ENCODE assay signal across 15 mouse cellular contexts in the genomic region with DNA sequence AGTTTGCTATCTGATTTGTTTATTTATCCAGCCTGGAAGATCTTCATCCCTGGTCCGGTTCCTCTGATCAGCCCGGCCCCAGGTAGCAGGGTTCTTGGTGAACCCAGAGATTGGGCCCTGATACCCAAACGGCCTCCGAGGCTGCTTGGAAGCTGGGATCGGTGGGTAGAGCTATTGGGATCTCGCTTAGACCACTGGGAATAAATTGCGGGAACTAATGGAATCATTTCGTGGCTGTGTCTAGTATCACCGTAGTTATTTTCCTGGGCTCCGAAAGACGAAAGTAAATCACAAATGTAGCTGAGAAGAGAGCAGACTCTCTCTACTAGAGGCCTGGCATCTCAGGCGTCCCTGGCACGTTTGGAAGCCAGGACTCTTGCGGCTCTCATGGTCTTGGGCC. TPM values are rescaled to one million over a fixed set of nuclear protein-coding genes. Genes with fewer than 3 reads are reported as not detected.
A peak's percentile ranks its signal among the peaks of the same experiment; 100 is the strongest.
DNase-seq lines count a peak whose midpoint lies in the region; ATAC-seq lines count a peak whose summit lies in the region.
"Had no signal": no experiment of that assay in that cellular context is flagged by ENCODE, and none has a peak within 500 bp of the region (broad histone marks: within the 10 kb centered on the region; RNA-seq: fewer than 3 reads in every experiment).

No protein-coding gene starts in this region.

- WGBS in lung, embryonic 16.5 days = 12% methylated on average over 14 of the region's 14 CpGs
- WGBS in hindbrain, embryonic 16.5 days = 6% methylated on average over 14 of the region's 14 CpGs
- WGBS in stomach, embryonic 16.5 days = 13% methylated on average over 14 of the region's 14 CpGs

- no peak for ATAC-seq in lung, embryonic 16.5 days (ENCODE audit: low read depth)
- no peak for ATAC-seq in hindbrain, embryonic 16.5 days
- no peak for ATAC-seq in stomach, embryonic 16.5 days (ENCODE audit: insufficient read depth, low FRiP score)
- ATAC-seq: activated CD4-positive, CD25-positive, alpha-beta regulatory T cell, adult 4 months; forebrain, embryonic 16.5 days; inflammation-experienced regulatory T-cells, adult 6 months had no signal

- no peaks in the 10 kb centered on the region for H3K9me3 ChIP-seq in lung, embryonic 16.5 days (ENCODE audit: control insufficient read depth, low read length)
- H3K9me3 ChIP-seq in hindbrain, embryonic 16.5 days (ENCODE audit: control insufficient read depth, low read length) = no peaks in the 10 kb centered on the region
- H3K9me3 ChIP-seq in stomach, embryonic 16.5 days (replicated peaks; ENCODE audit: control insufficient read depth, low read length) = no peaks in the 10 kb centered on the region

- H3K9ac ChIP-seq in lung, embryonic 16.5 days (ENCODE audit: low read length) = peak overlapping the region; percentile 59
- no peak overlapping the region for H3K9ac ChIP-seq in hindbrain, embryonic 16.5 days (ENCODE audit: low read depth, low read length)
- peak overlapping the region; percentile 73 for H3K9ac ChIP-seq in stomach, embryonic 16.5 days (ENCODE audit: low read length)

- peaks cover 53% of the 10 kb centered on the region for H3K27me3 ChIP-seq in lung, embryonic 16.5 days (ENCODE audit: control insufficient read depth, insufficient read depth, low read depth, low read length)
- H3K27me3 ChIP-seq in hindbrain, embryonic 16.5 days (replicated peaks; ENCODE audit: control insufficient read depth, insufficient read depth, low read length) = peaks cover 42% of the 10 kb centered on the region
- H3K27me3 ChIP-seq in stomach, embryonic 16.5 days (ENCODE audit: control insufficient read depth, insufficient read depth, low read length) = peaks cover 42% of the 10 kb centered on the region

- H3K4me1 ChIP-seq in lung, embryonic 16.5 days (replicated peaks; ENCODE audit: control insufficient read depth, insufficient read depth, low read length) = peaks cover 2% of the 10 kb centered on the region; the same call in 1 of the 2 replicates
- H3K4me1 ChIP-seq in hindbrain, embryonic 16.5 days (ENCODE audit: control insufficient read depth, insufficient read depth, low read depth, low read length) = no peaks in the 10 kb centered on the region
- peaks cover 4% of the 10 kb centered on the region; the same call in 1 of the 2 replicates for H3K4me1 ChIP-seq in stomach, embryonic 16.5 days (ENCODE audit: control insufficient read depth, insufficient read depth, low read length)

- H3K4me2 ChIP-seq in lung, embryonic 16.5 days (ENCODE audit: low read depth, low read length) = peak overlapping the region; percentile 73
- H3K4me2 ChIP-seq in hindbrain, embryonic 16.5 days (ENCODE audit: low read length) = peak overlapping the region; percentile 47
- peak overlapping the region; percentile 84 for H3K4me2 ChIP-seq in stomach, embryonic 16.5 days (ENCODE audit: low read depth, low read length)

- DNase-seq in lung, postnatal 25 days (ENCODE audit: low spot score) = no peak
- DNase-seq in kidney, postnatal 4 days = peak; percentile 37 to 57
- DNase-seq in embryo, embryonic 10.5 days (ENCODE audit: low spot score) = no peak
- DNase-seq in cerebellum, adult 11 months = no peak
- DNase-seq: right cerebral cortex, postnatal 25 days had no signal

- peak overlapping the region; percentile 85 for H3K4me3 ChIP-seq in lung, embryonic 16.5 days (ENCODE audit: low read length)
- H3K4me3 ChIP-seq in hindbrain, embryonic 16.5 days (ENCODE audit: low read length) = no peak overlapping the region
- peak overlapping the region; percentile 71 for H3K4me3 ChIP-seq in stomach, embryonic 16.5 days (replicated peaks; ENCODE audit: low read length)
- H3K4me3 ChIP-seq: left cerebral cortex, adult 2 months; myocyte had no signal

- H3K27ac ChIP-seq in lung, embryonic 16.5 days (ENCODE audit: low read length) = peak overlapping the region; percentile 73
- H3K27ac ChIP-seq in hindbrain, embryonic 16.5 days (ENCODE audit: low read depth, low read length) = peak overlapping the region; percentile 73
- H3K27ac ChIP-seq in stomach, embryonic 16.5 days (ENCODE audit: low read length) = peak overlapping the region; percentile 70
- H3K27ac ChIP-seq: left cerebral cortex, adult 2 months; macrophage had no signal

- H3K36me3 ChIP-seq in lung, embryonic 16.5 days (ENCODE audit: control insufficient read depth, insufficient read depth, low read length) = no peaks in the 10 kb centered on the region
- H3K36me3 ChIP-seq in hindbrain, embryonic 16.5 days (ENCODE audit: control insufficient read depth, insufficient read depth, low read length) = no peaks in the 10 kb centered on the region
- no peaks in the 10 kb centered on the region for H3K36me3 ChIP-seq in stomach, embryonic 16.5 days (ENCODE audit: control insufficient read depth, insufficient read depth, low read length)

RNA-seq across cellular contexts. Expression of gene Hoxa5, which starts 0.8 kb away (rescaled TPM):
- 32.3 and 36.3 TPM in 2 replicates for polyA plus RNA-seq in lung, embryonic 16.5 days (2015; fragmentation: Nextera tagmentation; extraction: Ambion mirVana)
- polyA plus RNA-seq in hindbrain, embryonic 16.5 days (2015; fragmentation: Nextera tagmentation; extraction: Ambion mirVana) = 85.9 and 106 TPM in 2 replicates
- polyA plus RNA-seq in stomach, embryonic 16.5 days (2015; fragmentation: Nextera tagmentation; extraction: Ambion mirVana) = 8.8 and 11.0 TPM in 2 replicates
- polyA plus RNA-seq: activated CD4-positive, CD25-positive, alpha-beta regulatory T cell, adult 4 months; forebrain, embryonic 16.5 days; inflammation-experienced regulatory T-cells, adult 6 months had no signal

RNA-seq across cellular contexts. Expression of gene Hoxa6, which starts 3.3 kb away (rescaled TPM):
- 2.0 and 2.2 TPM in 2 replicates for polyA plus RNA-seq in lung, embryonic 16.5 days (2015; fragmentation: Nextera tagmentation; extraction: Ambion mirVana)
- polyA plus RNA-seq in hindbrain, embryonic 16.5 days (2015; fragmentation: Nextera tagmentation; extraction: Ambion mirVana) = 9.4 and 9.9 TPM in 2 replicates
- polyA plus RNA-seq in stomach, embryonic 16.5 days (2015; fragmentation: Nextera tagmentation; extraction: Ambion mirVana) = 1.3 and 1.4 TPM in 2 replicates
- polyA plus RNA-seq: activated CD4-positive, CD25-positive, alpha-beta regulatory T cell, adult 4 months; forebrain, embryonic 16.5 days; inflammation-experienced regulatory T-cells, adult 6 months; macrophage had no signal

RNA-seq across cellular contexts. Expression of gene Hoxa3, which starts 7.9 kb away (rescaled TPM):
- 6.6 and 7.6 TPM in 2 replicates for polyA plus RNA-seq in lung, embryonic 16.5 days (2015; fragmentation: Nextera tagmentation; extraction: Ambion mirVana)
- polyA plus RNA-seq in hindbrain, embryonic 16.5 days (2015; fragmentation: Nextera tagmentation; extraction: Ambion mirVana) = 12.9 and 13.9 TPM in 2 replicates
- 6.0 and 7.4 TPM in 2 replicates for polyA plus RNA-seq in stomach, embryonic 16.5 days (2015; fragmentation: Nextera tagmentation; extraction: Ambion mirVana)
- polyA plus RNA-seq: forebrain, embryonic 16.5 days; inflammation-experienced regulatory T-cells, adult 6 months had no signal

RNA-seq across cellular contexts. Expression of gene Gm28308, which starts 7.9 kb away (rescaled TPM):
- polyA plus RNA-seq in lung, embryonic 16.5 days (2015; fragmentation: Nextera tagmentation; extraction: Ambion mirVana) = not detected in 2 replicates
- polyA plus RNA-seq in hindbrain, embryonic 16.5 days (2015; fragmentation: Nextera tagmentation; extraction: Ambion mirVana) = not detected in 2 replicates
- polyA plus RNA-seq in stomach, embryonic 16.5 days (2015; fragmentation: Nextera tagmentation; extraction: Ambion mirVana) = not detected in 2 replicates
- polyA plus RNA-seq: activated CD4-positive, CD25-positive, alpha-beta regulatory T cell, adult 4 months; forebrain, embryonic 16.5 days; inflammation-experienced regulatory T-cells, adult 6 months; macrophage; testis, adult 2 months had no signal

RNA-seq across cellular contexts. Expression of gene Hoxa4, which starts 13.7 kb away (rescaled TPM):
- 2.4 and 2.7 TPM in 2 replicates for polyA plus RNA-seq in lung, embryonic 16.5 days (2015; fragmentation: Nextera tagmentation; extraction: Ambion mirVana)
- polyA plus RNA-seq in hindbrain, embryonic 16.5 days (2015; fragmentation: Nextera tagmentation; extraction: Ambion mirVana) = 5.6 and 8.8 TPM in 2 replicates
- polyA plus RNA-seq in stomach, embryonic 16.5 days (2015; fragmentation: Nextera tagmentation; extraction: Ambion mirVana) = 2.5 and 2.8 TPM in 2 replicates
- polyA plus RNA-seq: activated CD4-positive, CD25-positive, alpha-beta regulatory T cell, adult 4 months; forebrain, embryonic 16.5 days; inflammation-experienced regulatory T-cells, adult 6 months had no signal

Comparison
In these comparisons a context has a peak if more than half of its experiments do, and no peak if none do; other contexts are left out.
1. DNase-seq: peak in kidney, postnatal 4 days (2 of 2); none in lung, postnatal 25 days (single experiment), embryo, embryonic 10.5 days (single experiment) and cerebellum, adult 11 months (single experiment).
2. Peak in every context shown above with its lines, with median percentiles within 50 percentile points of each other: H3K27ac ChIP-seq and H3K4me2 ChIP-seq.